Mouse (Mus musculus) erythroblast, embryonic 14.5 days (primary cell): ENCODE measurements around the gene Lsr.

ENCODE experiments used
- GATA1 ChIP-seq: IDR thresholded peaks from 2 replicates; pipeline ENCODE4 v1.6.1; 2012; ENCODE audit warnings: low read length, inconsistent platforms, mixed read lengths
- TAL1 ChIP-seq: IDR thresholded peaks from 3 replicates; pipeline ENCODE4 v1.6.1; 2012; ENCODE audit warnings: low read length, inconsistent platforms, mixed read lengths

DNA sequence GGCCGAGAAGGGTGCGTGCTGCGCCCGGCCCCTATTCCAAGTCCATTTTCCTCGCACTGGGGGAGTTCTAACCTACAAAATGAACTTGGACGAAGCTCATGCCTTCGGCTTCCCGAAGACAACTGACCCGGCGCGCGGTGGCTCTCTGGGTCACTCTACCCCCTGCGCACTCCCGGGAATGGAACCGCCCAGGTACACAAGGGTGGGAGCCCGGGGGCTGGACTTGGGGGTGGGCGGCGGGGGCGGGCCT lies at the start of gene Lsr:
- TF ChIP-seq TAL1 = no peak
- TF ChIP-seq GATA1 = no peak
